ENCODE assay signal across 30 mouse cellular contexts in the genomic region with DNA sequence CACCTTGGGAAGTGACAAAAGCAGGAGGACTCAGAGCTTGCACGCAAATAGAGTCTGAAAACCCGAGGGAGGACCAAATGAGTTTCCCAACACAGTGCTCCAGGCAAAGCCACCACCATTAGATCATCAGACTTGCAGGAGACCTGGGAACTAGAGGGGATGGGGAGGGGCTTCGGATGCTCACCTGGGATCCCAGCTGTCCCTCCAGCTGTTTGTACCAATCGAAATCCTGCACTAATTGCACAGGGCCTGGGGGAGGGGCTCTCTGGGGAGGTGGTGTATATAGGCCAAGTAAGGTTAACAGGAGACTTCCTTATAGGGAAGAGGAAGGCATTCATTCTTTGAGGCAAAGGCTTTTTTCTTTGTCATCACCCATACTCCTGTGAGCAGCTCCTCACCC. TPM values are rescaled to one million over a fixed set of nuclear protein-coding genes. Genes with fewer than 3 reads are reported as not detected.
DNase-seq lines count a peak whose midpoint lies in the region; ATAC-seq and TF ChIP-seq lines count a peak whose summit lies in the region.
"Had no signal": no experiment of that assay in that cellular context is flagged by ENCODE, and none has a peak within 500 bp of the region (broad histone marks: within the 10 kb centered on the region; RNA-seq: fewer than 3 reads in every experiment).

No protein-coding gene starts in this region.

- H3K4me1 ChIP-seq in heart, embryonic 10.5 days = peaks cover 12% of the 10 kb centered on the region; the same call in 1 of the 2 replicates
- peaks cover 6% of the 10 kb centered on the region; the same call in 1 of the 2 replicates for H3K4me1 ChIP-seq in heart, embryonic 12.5 days (replicated peaks)
- 0 out of 2 replicates have a peak, but pooled peaks cover 16% of the 10 kb centered on the region for H3K4me1 ChIP-seq in kidney, embryonic 15.5 days
- H3K4me1 ChIP-seq in kidney, adult 2 months (ENCODE audit: control insufficient read depth, insufficient read depth, low read length) = peaks cover 36% of the 10 kb centered on the region; the same call in 1 of the 2 replicates
- peaks cover 95% of the 10 kb centered on the region for H3K4me1 ChIP-seq in E14TG2a.4 (replicated peaks; ENCODE audit: low read depth, low read length)
- H3K4me1 ChIP-seq: limb, embryonic 15.5 days; midbrain, embryonic 15.5 days; stomach, embryonic 15.5 days had no signal

- no peak for TF ChIP-seq POLR2A in kidney, adult 2 months (IDR thresholded peaks at IDR 0.05; ENCODE audit: low read depth, low read length)

- H3K9ac ChIP-seq in heart, embryonic 12.5 days = no peak overlapping the region
- no peak overlapping the region for H3K9ac ChIP-seq in kidney, embryonic 15.5 days
- H3K9ac ChIP-seq: limb, embryonic 15.5 days; liver, embryonic 13.5 days; midbrain, embryonic 15.5 days; stomach, embryonic 15.5 days had no signal

- H3K36me3 ChIP-seq in heart, embryonic 10.5 days = no peaks in the 10 kb centered on the region
- no peaks in the 10 kb centered on the region for H3K36me3 ChIP-seq in heart, embryonic 12.5 days
- no peaks in the 10 kb centered on the region for H3K36me3 ChIP-seq in kidney, embryonic 15.5 days
- H3K36me3 ChIP-seq in kidney, adult 2 months (ENCODE audit: control insufficient read depth, insufficient read depth, low read length) = no peaks in the 10 kb centered on the region
- H3K36me3 ChIP-seq in E14TG2a.4 (ENCODE audit: insufficient read depth, low read length) = no peaks in the 10 kb centered on the region
- H3K36me3 ChIP-seq: G1E; limb, embryonic 10.5 days; limb, embryonic 15.5 days; liver, embryonic 13.5 days; midbrain, embryonic 15.5 days; stomach, embryonic 15.5 days had no signal

- no peak for TF ChIP-seq CTCF in kidney, adult 2 months (conservative IDR thresholded peaks at IDR 0.05; ENCODE audit: insufficient read depth, insufficient read length, low read depth, low read length)
- TF ChIP-seq CTCF in E14TG2a.4 (conservative IDR thresholded peaks at IDR 0.05; ENCODE audit: low read length) = no peak

- no peak for ATAC-seq in heart, embryonic 12.5 days (ENCODE audit: insufficient number of reproducible peaks, low FRiP score)
- ATAC-seq in kidney, embryonic 15.5 days (replicated peaks; ENCODE audit: low FRiP score) = no peak
- ATAC-seq: forebrain, embryonic 14.5 days; intestine, postnatal 0 days; midbrain, embryonic 15.5 days had no signal

- no peaks in the 10 kb centered on the region for H3K9me3 ChIP-seq in heart, embryonic 10.5 days
- no peaks in the 10 kb centered on the region for H3K9me3 ChIP-seq in heart, embryonic 12.5 days (replicated peaks)
- no peaks in the 10 kb centered on the region for H3K9me3 ChIP-seq in kidney, embryonic 15.5 days (replicated peaks)
- H3K9me3 ChIP-seq in E14TG2a.4 (ENCODE audit: low read length) = no peaks in the 10 kb centered on the region
- H3K9me3 ChIP-seq: G1E; limb, embryonic 10.5 days; limb, embryonic 15.5 days; liver, embryonic 13.5 days; midbrain, embryonic 15.5 days; stomach, embryonic 15.5 days had no signal

- H3K4me3 ChIP-seq in heart, embryonic 10.5 days = no peak overlapping the region
- no peak overlapping the region for H3K4me3 ChIP-seq in heart, embryonic 12.5 days
- H3K4me3 ChIP-seq in kidney, embryonic 15.5 days (replicated peaks) = no peak overlapping the region
- H3K4me3 ChIP-seq in kidney, adult 2 months (ENCODE audit: insufficient read depth, low read depth, low read length) = no peak overlapping the region
- H3K4me3 ChIP-seq in E14TG2a.4 (replicated peaks; ENCODE audit: low read length) = peak overlapping the region; percentile 72
- H3K4me3 ChIP-seq: layer of hippocampus, adult 2 months; limb, embryonic 10.5 days; limb, embryonic 15.5 days; liver, embryonic 13.5 days; midbrain, embryonic 15.5 days; stomach, embryonic 15.5 days had no signal

- intact Hi-C loops in left cerebral cortex, postnatal 10 days (cut with DNase I) = no loop called here

- no peaks in the 10 kb centered on the region for H3K27me3 ChIP-seq in heart, embryonic 10.5 days (ENCODE audit: insufficient read depth, poor library complexity, severe bottlenecking)
- no peaks in the 10 kb centered on the region for H3K27me3 ChIP-seq in heart, embryonic 12.5 days (replicated peaks)
- no peaks in the 10 kb centered on the region for H3K27me3 ChIP-seq in kidney, embryonic 15.5 days
- no peaks in the 10 kb centered on the region for H3K27me3 ChIP-seq in kidney, adult 2 months (replicated peaks; ENCODE audit: control insufficient read depth, insufficient read depth, low read length)
- H3K27me3 ChIP-seq in E14TG2a.4 (ENCODE audit: insufficient read depth, low read length) = no peaks in the 10 kb centered on the region
- H3K27me3 ChIP-seq: limb, embryonic 15.5 days; liver, embryonic 13.5 days; midbrain, embryonic 15.5 days; stomach, embryonic 15.5 days had no signal

- 70% methylated on average over 4 of the region's 4 CpGs for WGBS in heart, embryonic 10.5 days
- WGBS in heart, embryonic 12.5 days = 73% methylated on average over 4 of the region's 4 CpGs
- WGBS in kidney, embryonic 15.5 days = 58% methylated on average over 4 of the region's 4 CpGs
- 62% methylated on average over 4 of the region's 4 CpGs for WGBS in kidney, adult 2 months

- H3K4me2 ChIP-seq in heart, embryonic 12.5 days = no peak overlapping the region
- no peak overlapping the region for H3K4me2 ChIP-seq in kidney, embryonic 15.5 days
- H3K4me2 ChIP-seq: limb, embryonic 15.5 days; midbrain, embryonic 15.5 days; stomach, embryonic 15.5 days had no signal

- 0 out of 2 replicates have a peak overlapping the region, but pooled peaks have one; percentile 42 for H3K27ac ChIP-seq in heart, embryonic 10.5 days
- no peak overlapping the region for H3K27ac ChIP-seq in heart, embryonic 12.5 days (ENCODE audit: poor library complexity, severe bottlenecking)
- peak overlapping the region; percentile 70 for H3K27ac ChIP-seq in kidney, embryonic 15.5 days
- no peak overlapping the region; the same call in 1 of the 2 replicates for H3K27ac ChIP-seq in kidney, adult 2 months (ENCODE audit: insufficient read depth, low read depth, low read length)
- H3K27ac ChIP-seq: layer of hippocampus, adult 2 months; limb, embryonic 10.5 days; limb, embryonic 15.5 days; liver, embryonic 13.5 days; midbrain, embryonic 15.5 days; stomach, embryonic 15.5 days had no signal

- DNase-seq in heart, embryonic 10.5 days (ENCODE audit: low spot score) = no peak
- DNase-seq in kidney, adult 2 months = no peak
- DNase-seq in ZHBTc4 (ENCODE audit: low read depth, low spot score) = peak; percentile 79
- DNase-seq in testis, postnatal 10 days (ENCODE audit: low spot score) = no peak
- no peak for DNase-seq in left cerebral cortex, postnatal 10 days (ENCODE audit: extremely low spot score in 1 of 2, low spot score in 2 of 2)
- DNase-seq: adrenal gland, postnatal 14 days; cerebellum, adult 11-12 months; cerebellum, adult 9-11 months; embryo, embryonic 11 days; gastrocnemius, postnatal 25 days; heart, adult 11 months; heart, postnatal 4 days; kidney, postnatal 25 days; liver, embryonic 13.5 days; lung, adult 18-20 months; lung, postnatal 14 days; right cerebral cortex, postnatal 25 days; thymus, postnatal 25 days had no signal

RNA-seq across cellular contexts. Expression of a gene that starts 28.5 kb away (rescaled TPM):
- 68.5 and 78.0 TPM in 2 replicates for polyA plus RNA-seq in heart, embryonic 10.5 days (2016; fragmentation: Nextera tagmentation; extraction: Ambion mirVana)
- polyA plus RNA-seq in heart, embryonic 12.5 days (2016; fragmentation: Nextera tagmentation; extraction: Ambion mirVana) = 98.5 and 98.8 TPM in 2 replicates
- polyA plus RNA-seq in kidney, embryonic 15.5 days (2015; fragmentation: Nextera tagmentation; extraction: Ambion mirVana) = 61.5 and 65.3 TPM in 2 replicates
- 26.6 and 35.7 TPM in 2 replicates for polyA plus RNA-seq in kidney, adult 2 months (2012; rRNA removed)
- total RNA-seq in left cerebral cortex, postnatal 10 days (2021) = 100 to 1,000 TPM; 181 to 201 TPM

RNA-seq across cellular contexts. Expression of a gene that starts 29.2 kb away (rescaled TPM):
- 7.0 and 8.6 TPM in 2 replicates for polyA plus RNA-seq in heart, embryonic 10.5 days (2016; fragmentation: Nextera tagmentation; extraction: Ambion mirVana)
- polyA plus RNA-seq in heart, embryonic 12.5 days (2016; fragmentation: Nextera tagmentation; extraction: Ambion mirVana) = 8.6 and 8.9 TPM in 2 replicates
- 10.4 and 11.1 TPM in 2 replicates for polyA plus RNA-seq in kidney, embryonic 15.5 days (2015; fragmentation: Nextera tagmentation; extraction: Ambion mirVana)
- polyA plus RNA-seq in kidney, adult 2 months (2012; rRNA removed) = 28.7 and 32.3 TPM in 2 replicates
- 1 to 10 TPM; 1.7 to 1.8 TPM for total RNA-seq in left cerebral cortex, postnatal 10 days (2021)
- total RNA-seq: neutrophil, adult 5-6 weeks had no signal

Comparison
In these comparisons a context has a peak if more than half of its experiments do, and no peak if none do; other contexts are left out.
1. H3K27ac ChIP-seq: peak in heart, embryonic 10.5 days (single experiment) and kidney, embryonic 15.5 days (single experiment); none in heart, embryonic 12.5 days (single experiment) and kidney, adult 2 months (single experiment).